ENCODE assay signal across 32 mouse cellular contexts in the genomic region with DNA sequence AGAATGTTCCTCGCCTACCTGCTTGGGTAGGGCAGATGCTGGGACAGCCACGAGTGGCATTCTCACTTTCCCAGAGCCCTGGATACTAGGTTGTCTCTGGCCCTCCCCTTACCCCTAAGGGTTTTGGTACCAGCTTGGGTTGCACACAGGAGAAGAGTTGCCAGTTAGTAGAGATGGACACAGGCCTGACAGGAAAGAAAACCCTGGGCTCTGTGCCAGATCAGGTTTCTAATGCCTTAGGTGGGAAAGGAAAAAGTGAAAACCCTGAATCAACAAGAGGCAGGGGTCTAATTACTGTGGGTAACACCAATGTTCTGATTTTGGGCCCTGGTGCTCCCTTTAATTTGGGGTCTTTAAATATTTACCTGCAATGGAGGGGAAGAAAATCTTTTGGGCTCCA.
DNase-seq lines count a peak whose midpoint lies in the region; ATAC-seq and TF ChIP-seq lines count a peak whose summit lies in the region.
"Had no signal": no experiment of that assay in that cellular context is flagged by ENCODE, and none has a peak within 500 bp of the region (broad histone marks: within the 10 kb centered on the region; RNA-seq: fewer than 3 reads in every experiment).

No protein-coding gene starts in this region.

- TF ChIP-seq CTCF in midbrain, postnatal 0 days (IDR thresholded peaks at IDR 0.05): no peak

- no peaks in the 10 kb centered on the region for H3K36me3 ChIP-seq in forebrain, embryonic 13.5 days (ENCODE audit: poor library complexity, severe bottlenecking)
- H3K36me3 ChIP-seq in forebrain, embryonic 16.5 days (ENCODE audit: control insufficient read depth, insufficient read depth): no peaks in the 10 kb centered on the region
- no peaks in the 10 kb centered on the region for H3K36me3 ChIP-seq in midbrain, embryonic 12.5 days
- no peaks in the 10 kb centered on the region for H3K36me3 ChIP-seq in midbrain, postnatal 0 days (ENCODE audit: insufficient read depth, low read length)
- H3K36me3 ChIP-seq in midbrain, embryonic 15.5 days (replicated peaks): no peaks in the 10 kb centered on the region
- H3K36me3 ChIP-seq: embryonic facial prominence, embryonic 15.5 days; heart, embryonic 10.5 days; heart, embryonic 15.5 days; hindbrain, embryonic 12.5 days; intestine, embryonic 15.5 days; limb, embryonic 10.5 days; limb, embryonic 15.5 days; liver, embryonic 13.5 days; neural tube, embryonic 12.5 days had no signal

- H3K4me1 ChIP-seq in forebrain, embryonic 13.5 days: peaks cover 33% of the 10 kb centered on the region
- H3K4me1 ChIP-seq in forebrain, embryonic 16.5 days (replicated peaks; ENCODE audit: control insufficient read depth, insufficient read depth, low read length): peaks cover 15% of the 10 kb centered on the region
- peaks cover 27% of the 10 kb centered on the region for H3K4me1 ChIP-seq in midbrain, embryonic 12.5 days
- peaks cover 18% of the 10 kb centered on the region; the same call in 1 of the 2 replicates for H3K4me1 ChIP-seq in midbrain, postnatal 0 days (ENCODE audit: insufficient read depth, low read length)
- peaks cover 29% of the 10 kb centered on the region for H3K4me1 ChIP-seq in midbrain, embryonic 15.5 days
- H3K4me1 ChIP-seq: heart, embryonic 10.5 days; heart, embryonic 15.5 days; intestine, embryonic 15.5 days; limb, embryonic 15.5 days; liver, embryonic 13.5 days had no signal

- no peak overlapping the region for H3K9ac ChIP-seq in forebrain, embryonic 13.5 days
- H3K9ac ChIP-seq in forebrain, embryonic 16.5 days (replicated peaks; ENCODE audit: low read depth, low read length): no peak overlapping the region
- no peak overlapping the region for H3K9ac ChIP-seq in midbrain, embryonic 12.5 days (replicated peaks)
- no peak overlapping the region for H3K9ac ChIP-seq in midbrain, postnatal 0 days (replicated peaks; ENCODE audit: low read length, poor library complexity, severe bottlenecking)
- no peak overlapping the region for H3K9ac ChIP-seq in midbrain, embryonic 15.5 days
- H3K9ac ChIP-seq: embryonic facial prominence, embryonic 15.5 days; heart, embryonic 15.5 days; hindbrain, embryonic 12.5 days; intestine, embryonic 15.5 days; limb, embryonic 15.5 days; liver, embryonic 13.5 days; neural tube, embryonic 12.5 days had no signal

- H3K27me3 ChIP-seq in forebrain, embryonic 13.5 days: no peaks in the 10 kb centered on the region
- no peaks in the 10 kb centered on the region for H3K27me3 ChIP-seq in forebrain, embryonic 16.5 days (replicated peaks; ENCODE audit: control insufficient read depth, insufficient read depth, low read length)
- no peaks in the 10 kb centered on the region for H3K27me3 ChIP-seq in midbrain, embryonic 12.5 days
- no peaks in the 10 kb centered on the region for H3K27me3 ChIP-seq in midbrain, postnatal 0 days (ENCODE audit: insufficient read depth, low read length)
- H3K27me3 ChIP-seq in midbrain, embryonic 15.5 days (replicated peaks): no peaks in the 10 kb centered on the region
- H3K27me3 ChIP-seq: embryonic facial prominence, embryonic 15.5 days; heart, embryonic 15.5 days; hindbrain, embryonic 12.5 days; intestine, embryonic 15.5 days; limb, embryonic 15.5 days; liver, embryonic 13.5 days; neural tube, embryonic 12.5 days had no signal

- no peak for ATAC-seq in cerebellum, adult (ENCODE audit: insufficient number of reproducible peaks, low FRiP score, low TSS enrichment)
- ATAC-seq in forebrain, embryonic 13.5 days: peak; percentile 54
- no peak for ATAC-seq in forebrain, embryonic 16.5 days
- ATAC-seq in midbrain, embryonic 12.5 days (ENCODE audit: low FRiP score, low read depth): peak; percentile 36
- ATAC-seq in midbrain, postnatal 0 days (ENCODE audit: low FRiP score): no peak
- no peak for ATAC-seq in midbrain, embryonic 15.5 days (replicated peaks)
- ATAC-seq: activated CD4-positive, CD25-positive, alpha-beta regulatory T cell, adult 4 months; intestine, embryonic 15.5 days; lung, postnatal 0 days had no signal

- peak; percentile 57 to 61 for DNase-seq in cerebellum, postnatal 10 days
- DNase-seq in midbrain, postnatal 0 days (ENCODE audit: low spot score): no peak
- no peak for DNase-seq in embryo, embryonic 10 days (ENCODE audit: low spot score)
- DNase-seq: adrenal gland, adult 2 months; adrenal gland, postnatal 36 days; cerebellum, adult 2 months; cerebellum, postnatal 36 days; gastrocnemius, postnatal 25 days; heart, adult 11 months; kidney, adult 2 months; kidney, postnatal 36 days; liver, embryonic 13.5 days; lung, adult 18-20 months; thymus, adult 2 months; thymus, postnatal 36 days had no signal

- no peak overlapping the region for H3K4me3 ChIP-seq in forebrain, embryonic 13.5 days
- no peak overlapping the region for H3K4me3 ChIP-seq in forebrain, embryonic 16.5 days (replicated peaks; ENCODE audit: low read length)
- H3K4me3 ChIP-seq in midbrain, embryonic 12.5 days: no peak overlapping the region
- no peak overlapping the region for H3K4me3 ChIP-seq in midbrain, postnatal 0 days (ENCODE audit: low read depth, low read length)
- no peak overlapping the region for H3K4me3 ChIP-seq in midbrain, embryonic 15.5 days
- H3K4me3 ChIP-seq: embryonic facial prominence, embryonic 15.5 days; heart, embryonic 10.5 days; heart, embryonic 15.5 days; hindbrain, embryonic 12.5 days; intestine, embryonic 15.5 days; layer of hippocampus, adult 2 months; limb, embryonic 10.5 days; limb, embryonic 15.5 days; liver, embryonic 13.5 days; neural tube, embryonic 12.5 days had no signal

- no peaks in the 10 kb centered on the region for H3K9me3 ChIP-seq in forebrain, embryonic 13.5 days (replicated peaks)
- H3K9me3 ChIP-seq in forebrain, embryonic 16.5 days (ENCODE audit: control insufficient read depth, low read length): no peaks in the 10 kb centered on the region
- H3K9me3 ChIP-seq in midbrain, embryonic 12.5 days: no peaks in the 10 kb centered on the region
- H3K9me3 ChIP-seq in midbrain, postnatal 0 days (ENCODE audit: low read length): no peaks in the 10 kb centered on the region
- no peaks in the 10 kb centered on the region for H3K9me3 ChIP-seq in midbrain, embryonic 15.5 days
- H3K9me3 ChIP-seq: embryonic facial prominence, embryonic 15.5 days; heart, embryonic 10.5 days; heart, embryonic 15.5 days; hindbrain, embryonic 12.5 days; intestine, embryonic 15.5 days; limb, embryonic 10.5 days; limb, embryonic 15.5 days; liver, embryonic 13.5 days; neural tube, embryonic 12.5 days had no signal

- no peak overlapping the region for H3K4me2 ChIP-seq in forebrain, embryonic 13.5 days
- no peak overlapping the region for H3K4me2 ChIP-seq in forebrain, embryonic 16.5 days (ENCODE audit: low read length)
- no peak overlapping the region for H3K4me2 ChIP-seq in midbrain, embryonic 12.5 days (replicated peaks)
- no peak overlapping the region for H3K4me2 ChIP-seq in midbrain, postnatal 0 days (ENCODE audit: low read depth, low read length, poor library complexity, severe bottlenecking)
- H3K4me2 ChIP-seq in midbrain, embryonic 15.5 days: no peak overlapping the region
- H3K4me2 ChIP-seq: embryonic facial prominence, embryonic 15.5 days; heart, embryonic 15.5 days; hindbrain, embryonic 12.5 days; intestine, embryonic 15.5 days; limb, embryonic 15.5 days; liver, embryonic 13.5 days; neural tube, embryonic 12.5 days had no signal

- 33% methylated on average over 2 of the region's 2 CpGs for WGBS in forebrain, embryonic 13.5 days
- WGBS in forebrain, embryonic 16.5 days: 27% methylated on average over 2 of the region's 2 CpGs
- 69% methylated on average over 2 of the region's 2 CpGs for WGBS in midbrain, embryonic 12.5 days
- WGBS in midbrain, postnatal 0 days: 66% methylated on average over 2 of the region's 2 CpGs
- 65% methylated on average over 2 of the region's 2 CpGs for WGBS in midbrain, embryonic 15.5 days

- no peak overlapping the region; the same call in 1 of the 2 replicates for H3K27ac ChIP-seq in forebrain, embryonic 13.5 days
- no peak overlapping the region for H3K27ac ChIP-seq in forebrain, embryonic 16.5 days (ENCODE audit: low read length)
- H3K27ac ChIP-seq in midbrain, embryonic 12.5 days (replicated peaks): 0 out of 2 replicates have a peak overlapping the region, but pooled peaks have one; percentile 17
- H3K27ac ChIP-seq in midbrain, postnatal 0 days (ENCODE audit: low read depth, low read length): no peak overlapping the region
- 0 out of 2 replicates have a peak overlapping the region, but pooled peaks have one; percentile 51 for H3K27ac ChIP-seq in midbrain, embryonic 15.5 days
- H3K27ac ChIP-seq: embryonic facial prominence, embryonic 15.5 days; heart, embryonic 10.5 days; heart, embryonic 15.5 days; intestine, embryonic 15.5 days; layer of hippocampus, adult 2 months; limb, embryonic 10.5 days; limb, embryonic 15.5 days; liver, embryonic 13.5 days; macrophage; neural tube, embryonic 12.5 days had no signal

Comparison
In these comparisons a context has a peak if more than half of its experiments do, and no peak if none do; other contexts are left out.
1. ATAC-seq: peak in forebrain, embryonic 13.5 days (single experiment) and midbrain, embryonic 12.5 days (single experiment); none in cerebellum, adult (single experiment), forebrain, embryonic 16.5 days (single experiment), midbrain, postnatal 0 days (single experiment) and midbrain, embryonic 15.5 days (single experiment).
2. H3K27ac ChIP-seq: peak in midbrain, embryonic 12.5 days (single experiment) and midbrain, embryonic 15.5 days (single experiment); none in forebrain, embryonic 13.5 days (single experiment), forebrain, embryonic 16.5 days (single experiment) and midbrain, postnatal 0 days (single experiment).
3. DNase-seq: peak in cerebellum, postnatal 10 days (2 of 2); none in midbrain, postnatal 0 days (single experiment) and embryo, embryonic 10 days (single experiment).